Mouse (Mus musculus) MEL (cell line): ENCODE measurements around the gene Pard3. TPM values are rescaled to one million over a fixed set of nuclear protein-coding genes. Genes with fewer than 3 reads are reported as not detected.

Experiments used
- DNase-seq: peaks from one replicate; pipeline ENCODE4 v3.0.0; 2011; ENCODE audit warnings: low read depth, low spot score
- H3K27ac ChIP-seq: 2 replicates; pipeline ENCODE4 v1.5.1; 2012; ENCODE audit warnings: low read depth, mild to moderate bottlenecking, control low read depth, low read length, moderate library complexity; ENCODE audit not compliant: control insufficient read depth
- H3K27me3 ChIP-seq, 2 experiments: fragments of 150-350 bp in 1 of 2; sonication (generic) in 1 of 2; 2 replicates each; pipeline ENCODE4 v1.6.1; 2012; ENCODE audit warnings: low read length in 2 of 2, mild to moderate bottlenecking in 2 of 2, improper control_type of control experiment in 1 of 2, moderate library complexity in 1 of 2; ENCODE audit not compliant: insufficient read depth in 2 of 2, control insufficient read depth in 1 of 2
- H3K36me3 ChIP-seq, 2 experiments: 2 replicates each; pipeline ENCODE4 v1.6.1; 2012 to 2014; ENCODE audit warnings: low read length in 2 of 2, improper control_type of control experiment in 1 of 2, inconsistent platforms in 1 of 2, mild to moderate bottlenecking in 1 of 2; ENCODE audit not compliant: insufficient read depth in 2 of 2, control insufficient read depth in 1 of 2
- H3K4me1 ChIP-seq, 2 experiments: fragments of 150-350 bp in 1 of 2; sonication (generic) in 1 of 2; 2 replicates each; pipeline ENCODE4 v1.6.1; 2012; ENCODE audit warnings: low read length in 2 of 2, improper control_type of control experiment in 1 of 2, mild to moderate bottlenecking in 1 of 2; ENCODE audit not compliant: insufficient read depth in 2 of 2, control insufficient read depth in 1 of 2
- H3K4me3 ChIP-seq, 2 experiments: fragments of 150-350 bp in 1 of 2; sonication (generic) in 1 of 2; 2 replicates each; pipeline ENCODE4 v1.5.1; 2012; ENCODE audit warnings: low read depth in 2 of 2, low read length in 2 of 2, mild to moderate bottlenecking in 2 of 2, moderate library complexity in 2 of 2, control low read depth in 1 of 2, improper control_type of control experiment in 1 of 2; ENCODE audit not compliant: control insufficient read depth in 1 of 2, insufficient read depth in 1 of 2
- H3K79me2 ChIP-seq: 2 replicates; pipeline ENCODE4 v1.6.1; 2012; ENCODE audit warnings: mild to moderate bottlenecking, low read length, moderate library complexity; ENCODE audit not compliant: control insufficient read depth, poor library complexity, insufficient read depth
- H3K9ac ChIP-seq: 2 replicates; pipeline ENCODE4 v1.6.1; 2012; ENCODE audit warnings: low read depth, mild to moderate bottlenecking, control low read depth, low read length, moderate library complexity; ENCODE audit not compliant: control insufficient read depth, poor library complexity, severe bottlenecking
- H3K9me3 ChIP-seq: fragments of 150-350 bp; sonication (generic); replicated peaks from 2 replicates; pipeline ENCODE4 v1.6.1; 2012; ENCODE audit warnings: mild to moderate bottlenecking, low read length, improper control_type of control experiment, moderate library complexity; ENCODE audit not compliant: insufficient read depth
- CHD1 ChIP-seq: IDR thresholded peaks from 2 replicates; pipeline ENCODE4 v1.6.1; 2012; ENCODE audit warnings: low read depth, mild to moderate bottlenecking, inconsistent platforms, low read length, improper control_type of control experiment
- CHD2 ChIP-seq: IDR thresholded peaks from 2 replicates; pipeline ENCODE4 v1.6.1; 2011; ENCODE audit warnings: low read length, improper control_type of control experiment
- E2F4 ChIP-seq: IDR thresholded peaks from 2 replicates; pipeline ENCODE4 v1.6.1; 2011; ENCODE audit warnings: low read depth, low read length, improper control_type of control experiment, borderline replicate concordance
- JUND ChIP-seq: IDR thresholded peaks from 2 replicates; pipeline ENCODE4 v1.6.1; 2011; ENCODE audit warnings: low read depth, mild to moderate bottlenecking, improper control_type of control experiment, low read length
- MAFK ChIP-seq: IDR thresholded peaks from 2 replicates; pipeline ENCODE4 v1.6.1; 2011; ENCODE audit warnings: low read depth, mild to moderate bottlenecking, low read length, improper control_type of control experiment, borderline replicate concordance
- MAX ChIP-seq: IDR thresholded peaks from 2 replicates; pipeline ENCODE4 v1.6.1; 2011; ENCODE audit warnings: low read length, improper control_type of control experiment
- MYB ChIP-seq: IDR thresholded peaks from 2 replicates; pipeline ENCODE4 v1.6.1; 2011; ENCODE audit warnings: mild to moderate bottlenecking, low read depth, low read length, improper control_type of control experiment
- MYC ChIP-seq: IDR thresholded peaks from 2 replicates; pipeline ENCODE4 v1.6.1; 2011; ENCODE audit warnings: low read depth, mild to moderate bottlenecking, low read length, improper control_type of control experiment, moderate library complexity
- NELFE ChIP-seq: IDR thresholded peaks from 2 replicates; pipeline ENCODE4 v1.6.1; 2011; ENCODE audit warnings: low read depth, low read length, improper control_type of control experiment
- NRF1 ChIP-seq: IDR thresholded peaks from 2 replicates; pipeline ENCODE4 v1.6.1; 2014; ENCODE audit warnings: low read depth, mild to moderate bottlenecking, inconsistent platforms, low read length, improper control_type of control experiment, moderate library complexity; ENCODE audit not compliant: poor library complexity, insufficient read depth, severe bottlenecking
- RCOR1 ChIP-seq: IDR thresholded peaks from 2 replicates; pipeline ENCODE4 v1.6.1; 2012; ENCODE audit warnings: low read depth, mild to moderate bottlenecking, inconsistent platforms, low read length, improper control_type of control experiment
- TCF12 ChIP-seq: IDR thresholded peaks from 2 replicates; pipeline ENCODE4 v1.6.1; 2014; ENCODE audit warnings: low read depth, mild to moderate bottlenecking, inconsistent platforms, low read length, improper control_type of control experiment, moderate library complexity
- USF2 ChIP-seq, 2 experiments: IDR thresholded peaks; 2 replicates each; pipeline ENCODE4 v1.6.1; 2011 to 2012; ENCODE audit warnings: improper control_type of control experiment in 2 of 2, low read length in 2 of 2, borderline replicate concordance in 1 of 2, inconsistent platforms in 1 of 2, low read depth in 1 of 2, mild to moderate bottlenecking in 1 of 2; ENCODE audit not compliant: insufficient read depth in 1 of 2
- ZC3H11A ChIP-seq: IDR thresholded peaks from 2 replicates; pipeline ENCODE4 v1.6.1; 2012; ENCODE audit warnings: low read depth, mild to moderate bottlenecking, inconsistent platforms, low read length, improper control_type of control experiment
- ZKSCAN1 ChIP-seq: IDR thresholded peaks from 2 replicates; pipeline ENCODE4 v1.6.1; 2012; ENCODE audit warnings: low read depth, mild to moderate bottlenecking, inconsistent platforms, low read length, improper control_type of control experiment, moderate library complexity
- polyA plus RNA-seq, 2 experiments: library from polyadenylated mRNA; stranded (reverse) in 1 of 2; unstranded in 1 of 2; fragments of >175 nt in 1 of 2; fragments of >200 nt in 1 of 2; gene quantifications; 2 replicates each; pipeline versions ENCODE4 v1.2.1 to v1.2.4; 2012; ENCODE audit warnings: low replicate concordance in 2 of 2, low read depth in 1 of 2; ENCODE audit not compliant: insufficient read length in 2 of 2, insufficient read depth in 1 of 2, missing spikeins in 1 of 2
- total RNA-seq: library from RNA; depleted of rRNA; stranded (reverse); fragments of 300-350 nt; gene quantifications from 2 replicates; pipeline ENCODE4 v1.2.3, GENCODE M21; 2012

Gene Pard3
- total and polyA plus RNA-seq, 3 experiments, result not detected

- H3K27me3 ChIP-seq, result no peaks in the 10 kb centered on the region
- DNase-seq, result no peak
- TF ChIP-seq MAFK (no peak), CHD1 (no peak), ZKSCAN1 (no peak), NRF1 (no peak), JUND (no peak), E2F4 (no peak), MYB (no peak), CHD2 (no peak), RCOR1 (no peak), USF2 (IDR thresholded peaks at IDR 0.05; ENCODE audit: borderline replicate concordance in 1 of 2, insufficient read depth in 1 of 2, low read depth in 1 of 2, low read length in 2 of 2) (no peak), NELFE (no peak), MYC (no peak), ZC3H11A (no peak), TCF12 (no peak)
- TF ChIP-seq, all 39 proteins: peak for 0
- Histone ChIP-seq H3K4me3 (no peak overlapping the region), H3K9ac (no peak overlapping the region), H3K9me3 (no peaks in the 10 kb centered on the region), H3K27ac (no peak overlapping the region), H3K36me3 (no peaks in the 10 kb centered on the region), H3K4me1 (no peaks in the 10 kb centered on the region), H3K79me2 (no peaks in the 10 kb centered on the region)
These were observed 536.9 kb downstream of the Pard3 start for GRCm38 (mm10) chr8:127600641-127601040.

GRCm38 (mm10) chr8:127603062-127603461 lies 539.4 kb downstream of the Pard3 start:
- H3K9me3 ChIP-seq, result no peaks in the 10 kb centered on the region
- no peaks in the 10 kb centered on the region for H3K79me2 ChIP-seq
- H3K36me3 ChIP-seq, result no peaks in the 10 kb centered on the region
- H3K27ac ChIP-seq, result no peak overlapping the region
- TF ChIP-seq TCF12, result no peak
- no peak for TF ChIP-seq MAX
- TF ChIP-seq, all 39 proteins: peak for 0
- no peak overlapping the region for H3K9ac ChIP-seq
- H3K27me3 ChIP-seq, result no peaks in the 10 kb centered on the region
- H3K4me1 ChIP-seq, result no peaks in the 10 kb centered on the region
- H3K4me3 ChIP-seq, result no peak overlapping the region
- DNase-seq, result no peak
